Mouse (Mus musculus) heart, postnatal 0 days (tissue): ENCODE results near the gene Dad1.

Experiments used
- CTCF ChIP-seq: IDR thresholded peaks from 2 replicates; pipeline ENCODE4 v1.5.1; 2016; ENCODE audit warnings: antibody characterized with exemption, control low read depth, low read depth
- EP300 ChIP-seq: IDR thresholded peaks from 2 replicates; pipeline ENCODE4 v1.6.1; 2016; ENCODE audit warnings: antibody characterized with exemption, low read depth

- TF ChIP-seq CTCF = no peak
- no peak for TF ChIP-seq EP300
Measured at GRCm38 (mm10) chr14:54213734-54214133, 40.2 kb downstream of the Dad1 start.
